Mouse (Mus musculus) activated CD4-positive, CD25-positive, alpha-beta regulatory T cell, adult 4 months (primary cell): ENCODE results near the gene Glrx5. TPM values are rescaled to one million over a fixed set of nuclear protein-coding genes. Genes with fewer than 3 reads are reported as not detected.
A peak's percentile ranks its signal among the peaks of the same experiment; 100 is the strongest.

Source experiments
- ATAC-seq: one replicate; pipeline ENCODE4 v1.8.0; 2017
- polyA plus RNA-seq, 2 experiments: library from polyadenylated mRNA; unstranded; fragments of 100-300 nt; shearing (Covaris generic); gene quantifications; one replicate each; pipeline ENCODE4 v1.2.1; 2017

Glrx5 gene
- polyA plus RNA-seq, 2 experiments from 2014 or later: 6.5 to 7.7 TPM

GRCm38 (mm10) chr12:105004956-105005714 is 27.4 kb upstream of the Glrx5 start:
- ATAC-seq: no peak

GRCm38 (mm10) chr12:105005715-105005972 is 26.8 kb upstream of the Glrx5 start:
- no peak for ATAC-seq

- no peak for ATAC-seq
These were observed 24.3 kb upstream of the Glrx5 start for GRCm38 (mm10) chr12:105008150-105008549.

GRCm38 (mm10) chr12:105008752-105009178 is 23.7 kb upstream of the Glrx5 start:
- peak; percentile 62 for ATAC-seq

- ATAC-seq: peak; percentile 41
These were observed 22.9 kb upstream of the Glrx5 start, which contains the start of gene Syne3 for GRCm38 (mm10) chr12:105009370-105010212. TSS of gene Syne3 (minus strand) at chr12:105009809.

- ATAC-seq: no peak
These were observed 22.2 kb upstream of the Glrx5 start for GRCm38 (mm10) chr12:105010213-105010790.

GRCm38 (mm10) chr12:105011589-105011988 is 20.9 kb upstream of the Glrx5 start:
- ATAC-seq: no peak

- ATAC-seq: no peak
These were observed 20.2 kb upstream of the Glrx5 start for GRCm38 (mm10) chr12:105012314-105012713.

GRCm38 (mm10) chr12:105013065-105013464 is 19.4 kb upstream of the Glrx5 start:
- peak; percentile 62 for ATAC-seq

GRCm38 (mm10) chr12:105016199-105016598 is 16.3 kb upstream of the Glrx5 start:
- no peak for ATAC-seq

GRCm38 (mm10) chr12:105016639-105017038 is 15.8 kb upstream of the Glrx5 start:
- ATAC-seq: no peak

GRCm38 (mm10) chr12:105019359-105020219 is 12.9 kb upstream of the Glrx5 start:
- ATAC-seq: peak; percentile 56

GRCm38 (mm10) chr12:105021441-105022069 is 10.9 kb upstream of the Glrx5 start:
- ATAC-seq: peak; percentile 26

GRCm38 (mm10) chr12:105022141-105022540 is 10.3 kb upstream of the Glrx5 start:
- ATAC-seq: peak; percentile 29

- no peak for ATAC-seq
These were observed 9.7 kb upstream of the Glrx5 start for GRCm38 (mm10) chr12:105022776-105023175.

GRCm38 (mm10) chr12:105025271-105025946 is 7.1 kb upstream of the Glrx5 start:
- ATAC-seq: peak; percentile 41

- ATAC-seq: no peak
These were observed 6.4 kb upstream of the Glrx5 start for GRCm38 (mm10) chr12:105025947-105026586.

GRCm38 (mm10) chr12:105027323-105027991 is 5.0 kb upstream of the Glrx5 start:
- peak; percentile 12 for ATAC-seq

GRCm38 (mm10) chr12:105029890-105030289 is 2.6 kb upstream of the Glrx5 start:
- no peak for ATAC-seq
